Mouse (Mus musculus) B cell, adult 2 months (primary cell): ENCODE results near the gene Asb8.

Experiments
- DNase-seq, 2 experiments: peaks; one replicate each; pipeline ENCODE4 v3.0.0; 2022

Gene Asb8

DNA sequence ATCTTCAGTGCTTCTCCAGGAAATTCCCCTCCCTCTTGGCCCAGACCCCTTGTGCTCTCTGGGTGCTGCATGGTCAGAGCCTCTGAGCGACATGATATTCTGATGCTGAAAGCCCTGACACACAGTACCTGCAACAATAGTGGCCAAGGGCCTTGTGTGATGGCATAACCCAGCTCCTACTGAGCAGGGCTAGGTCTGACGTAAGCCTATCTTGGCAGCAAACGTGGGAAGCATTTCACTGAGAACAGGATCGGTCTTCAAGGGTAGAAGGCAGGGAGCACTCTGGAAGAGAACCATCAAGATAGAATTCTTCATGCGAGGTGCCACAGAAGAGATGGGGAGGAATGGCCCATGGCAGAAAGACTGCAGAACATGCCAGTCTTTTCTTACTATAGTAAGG is at the start of gene Asb8:
TSS of gene Asb8 (minus strand) at position 101 of the 400 bp plus-strand sequence.
- no peak for DNase-seq

DNA sequence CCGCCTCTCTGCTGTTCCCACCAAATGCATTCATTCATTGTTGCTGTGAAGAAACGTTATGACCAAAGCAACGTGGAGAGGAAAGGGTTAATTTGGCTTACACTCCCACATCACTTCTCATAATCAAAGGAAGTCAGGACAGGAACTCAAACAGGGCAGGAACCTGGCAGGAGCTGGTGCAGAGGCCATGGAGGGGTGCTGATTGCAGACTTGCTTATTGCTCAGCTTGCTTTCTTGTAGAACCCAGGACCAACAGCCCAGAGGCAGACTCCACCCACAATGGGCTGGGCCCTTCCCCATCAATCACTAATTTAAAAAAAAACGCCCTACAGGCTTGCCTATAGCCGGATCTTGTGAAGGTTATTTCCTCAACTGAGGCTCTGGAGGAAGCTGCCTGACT is 48.7 kb upstream of the Asb8 start:
- no peak for DNase-seq

DNA sequence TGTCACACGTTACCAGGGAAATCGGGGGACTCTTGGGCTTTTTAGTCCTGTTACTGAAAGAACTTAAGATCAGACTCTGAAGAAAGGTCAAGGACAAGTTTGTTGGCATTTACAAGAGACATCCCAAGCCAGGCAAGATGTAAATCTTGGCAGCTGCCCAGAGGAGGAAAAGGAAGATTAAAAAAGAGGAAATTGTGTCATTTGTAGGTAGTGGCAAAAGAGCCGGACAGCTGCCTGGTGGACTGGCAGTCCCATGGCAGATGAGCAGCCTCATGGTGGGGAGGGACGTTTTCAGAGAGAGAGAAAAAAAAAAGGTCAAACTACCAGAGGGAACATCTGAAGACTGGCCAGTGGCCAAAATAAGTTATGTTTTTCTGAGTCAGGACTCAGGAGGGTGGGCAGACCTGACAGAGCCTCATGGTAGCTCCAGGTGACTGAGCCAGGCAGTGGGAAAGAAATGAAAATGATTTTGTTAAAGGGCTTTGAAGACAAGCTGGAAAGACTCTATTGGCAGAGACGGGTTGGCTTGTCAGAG is 48.0 kb upstream of the Asb8 start:
- no peak for DNase-seq

DNA sequence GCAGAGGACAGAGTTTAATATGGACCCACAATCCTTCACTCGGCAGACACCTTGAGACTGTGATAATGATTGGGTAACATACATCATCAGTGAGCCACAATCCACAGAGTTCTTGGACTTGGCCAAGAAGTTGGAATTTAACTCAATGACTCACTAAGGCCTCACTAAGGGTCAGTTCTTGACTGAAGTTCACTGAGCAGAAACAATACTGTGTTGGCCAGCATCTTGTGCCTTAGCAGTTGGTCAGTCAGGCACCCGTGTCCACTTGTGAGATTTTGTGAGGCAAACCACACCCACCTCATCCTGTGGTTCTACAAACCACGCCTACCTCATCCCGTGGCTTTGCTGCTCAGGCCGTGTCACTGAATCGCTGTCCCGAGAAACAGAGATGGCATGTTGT is 44.3 kb upstream of the Asb8 start:
- no peak for DNase-seq

DNA sequence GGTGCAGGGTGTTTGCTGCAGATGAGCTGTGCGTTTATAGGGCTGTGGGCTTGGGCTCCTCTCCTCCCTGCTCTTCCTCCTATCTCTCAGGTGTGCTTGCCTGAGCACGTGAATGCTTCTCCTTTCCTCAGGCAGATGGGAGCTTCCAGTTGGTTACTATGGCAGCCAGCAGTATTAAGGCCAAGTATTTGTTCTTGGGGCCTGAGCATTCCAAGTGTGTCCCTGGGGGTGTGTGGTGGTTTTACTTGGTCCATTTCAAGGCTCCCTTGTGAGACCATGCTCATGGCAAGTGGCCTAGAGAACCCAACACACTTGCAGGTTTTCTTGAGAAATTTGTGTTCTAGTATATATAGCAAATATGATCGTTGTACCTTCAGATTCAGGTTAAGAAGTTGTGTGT is 30.0 kb upstream of the Asb8 start, which contains the start of gene Olfr288:
TSS of gene Olfr288 (minus strand) at position 101 of the 400 bp plus-strand sequence.
- no peak for DNase-seq

DNA sequence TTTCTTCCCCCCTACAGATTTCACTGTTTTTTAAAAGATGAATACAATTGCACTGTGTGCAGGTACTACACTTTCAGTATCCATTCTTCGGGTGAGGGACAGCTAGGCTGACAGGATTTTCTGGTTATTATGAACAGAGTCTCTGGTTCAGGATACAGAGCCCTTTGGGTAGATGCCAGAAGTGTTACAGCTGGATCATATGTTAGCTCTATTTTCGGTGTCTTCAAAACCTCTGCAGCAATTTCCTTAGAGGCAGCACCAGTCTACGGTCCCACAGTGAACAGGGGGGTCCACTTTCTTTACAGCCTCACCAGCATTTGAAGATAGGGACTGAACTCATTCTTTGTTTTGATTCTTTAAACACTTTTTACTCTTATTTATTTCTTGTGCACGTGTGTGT is 19.0 kb upstream of the Asb8 start:
- DNase-seq = no peak

DNA sequence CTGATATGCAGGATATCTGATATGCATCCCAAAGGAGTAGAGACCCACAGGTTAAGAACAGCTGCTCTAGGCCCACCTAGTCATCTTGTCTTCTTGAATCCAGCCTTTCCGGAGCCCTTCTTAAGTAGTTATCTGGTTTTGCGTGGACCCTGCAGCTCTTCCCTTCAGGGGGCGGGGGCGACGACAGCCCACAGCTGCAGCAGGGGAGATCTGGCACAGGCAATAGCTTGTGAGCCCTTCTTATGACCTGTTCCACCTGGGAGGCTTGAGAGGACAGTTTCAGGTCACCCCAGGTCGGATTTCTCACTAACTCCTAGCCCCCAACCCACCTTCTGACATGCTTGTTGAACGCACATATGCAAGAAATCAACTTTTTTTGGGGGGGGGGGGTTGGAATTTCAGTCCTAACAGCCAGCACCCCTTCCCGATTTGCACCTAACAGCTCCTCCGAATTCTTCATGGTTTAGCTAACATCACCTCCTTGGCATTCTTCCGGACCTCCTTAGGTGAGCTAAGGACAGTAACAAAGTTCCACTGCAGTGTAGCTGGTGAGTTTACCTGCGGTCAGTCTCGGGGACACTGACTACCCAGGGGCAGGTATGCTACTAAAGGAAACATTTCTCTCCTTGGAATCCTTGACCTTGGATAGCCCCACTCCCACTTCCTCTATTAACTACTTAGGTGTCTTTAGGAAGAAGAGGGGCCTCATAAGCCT is 16.6 kb upstream of the Asb8 start:
- no peak for DNase-seq

DNA sequence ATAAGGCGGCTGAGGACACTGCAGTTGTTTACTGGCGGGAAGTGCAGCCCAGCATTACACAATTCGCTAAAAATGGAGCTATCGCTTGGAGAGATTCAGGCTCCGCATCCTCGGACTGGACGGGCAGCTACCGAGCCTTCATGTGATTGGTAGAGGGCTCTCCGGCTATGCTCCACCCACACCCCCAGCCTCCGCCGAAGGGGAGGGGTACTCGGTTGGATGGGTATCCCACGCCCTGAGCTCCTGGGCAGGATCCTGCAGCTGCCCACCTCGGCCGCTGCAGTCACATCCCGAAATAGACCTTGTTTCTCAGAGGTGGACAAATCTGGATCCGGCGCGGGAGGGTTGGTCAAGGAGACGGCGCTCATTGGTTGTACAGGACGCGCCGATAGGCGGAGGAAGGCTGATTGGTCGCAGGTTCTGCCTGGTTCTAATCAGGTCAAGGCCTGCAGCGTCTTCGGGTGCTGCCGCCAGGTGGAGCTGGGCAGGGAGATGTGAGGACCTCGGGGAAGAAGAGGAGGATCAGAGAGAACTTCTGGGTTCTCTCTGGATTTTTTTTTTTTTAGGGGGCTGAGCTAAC is 15.8 kb upstream of the Asb8 start:
- DNase-seq = peak; percentile 78 to 80

DNA sequence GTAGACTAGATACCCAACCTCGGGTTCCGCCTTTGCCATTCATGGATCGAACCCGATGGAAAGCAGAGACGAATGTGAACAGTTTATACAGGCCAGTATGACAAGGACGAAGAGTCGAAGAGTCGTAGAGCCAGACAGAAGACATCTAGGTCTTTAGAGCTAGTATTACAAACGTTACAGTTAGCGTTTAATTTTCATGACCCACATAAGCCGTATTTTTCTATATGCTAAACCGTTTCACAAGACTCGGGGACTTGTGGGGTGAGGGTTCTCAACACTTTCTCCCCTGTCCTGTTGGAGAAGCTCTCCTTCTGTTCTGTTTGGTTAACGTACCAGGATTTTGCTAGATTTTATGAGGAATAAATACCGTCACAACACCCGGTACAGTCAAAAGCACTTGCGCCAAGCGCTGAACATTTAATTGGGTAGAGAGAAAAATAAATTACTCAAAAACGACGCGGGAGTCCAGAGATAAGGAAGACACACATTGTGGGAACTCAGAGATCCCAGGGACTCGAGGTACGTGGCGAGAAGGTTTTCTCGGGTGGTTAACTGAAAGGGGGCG is 15.2 kb upstream of the Asb8 start:
- no peak for DNase-seq

DNA sequence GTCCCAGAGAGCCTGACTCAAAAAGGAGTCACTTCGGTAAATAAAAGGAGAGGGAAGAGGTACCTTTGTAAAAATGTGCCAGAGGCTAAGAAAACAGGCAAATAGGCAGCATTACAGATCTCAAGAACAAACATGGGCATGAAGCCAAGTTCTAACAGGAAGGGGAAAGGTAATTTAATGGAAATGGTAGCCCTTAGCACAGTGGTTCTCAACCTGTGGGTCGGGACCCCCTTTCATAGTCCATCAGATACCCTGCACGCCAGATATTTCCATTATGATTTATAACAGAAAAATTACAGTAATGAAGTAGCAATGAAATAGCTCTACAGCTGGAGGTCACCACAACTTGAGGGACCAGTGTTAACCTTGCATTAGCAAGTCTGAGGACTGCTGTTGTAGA is 11.9 kb upstream of the Asb8 start:
- DNase-seq = no peak

DNA sequence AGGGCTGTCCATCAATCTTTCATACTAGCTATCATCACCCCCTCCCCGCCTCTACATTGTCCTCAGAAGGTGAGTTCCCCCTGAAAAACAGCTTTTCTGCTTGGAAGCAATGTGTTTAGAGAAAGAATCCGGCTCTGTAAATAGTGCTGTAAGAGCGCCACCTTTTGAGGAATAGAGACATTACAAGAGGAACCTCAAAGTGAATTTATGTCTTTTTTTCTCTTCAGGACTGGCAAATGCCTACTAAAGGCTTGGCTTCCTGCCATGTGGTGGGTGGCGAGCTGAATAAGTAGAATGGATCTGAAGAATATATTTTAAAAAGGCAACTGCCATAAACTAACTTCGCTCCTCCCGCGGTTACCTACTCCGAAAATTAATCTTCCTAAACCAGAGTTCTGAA is 8.4 kb upstream of the Asb8 start:
- DNase-seq = peak; percentile 34 to 38

DNA sequence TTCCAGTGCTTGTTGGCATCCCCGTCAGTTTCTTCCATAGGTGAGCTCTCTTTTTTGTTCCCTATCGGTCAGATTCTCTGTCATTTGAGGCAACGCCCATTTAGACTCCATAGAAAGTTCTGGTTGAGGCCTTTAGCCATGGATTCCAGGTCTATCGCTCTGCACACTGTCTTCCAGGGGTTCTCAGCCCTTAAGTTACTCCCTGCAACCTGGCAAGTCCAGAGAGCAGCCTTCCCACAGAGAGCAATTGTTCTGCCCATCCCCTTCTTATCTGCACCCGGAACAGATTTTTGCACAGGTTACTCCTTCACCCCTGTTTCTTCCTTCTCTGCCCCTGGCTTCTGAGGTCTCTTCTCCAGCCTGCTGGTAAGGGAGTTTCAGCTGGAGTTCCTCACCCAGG is 6.7 kb upstream of the Asb8 start:
- DNase-seq = no peak

DNA sequence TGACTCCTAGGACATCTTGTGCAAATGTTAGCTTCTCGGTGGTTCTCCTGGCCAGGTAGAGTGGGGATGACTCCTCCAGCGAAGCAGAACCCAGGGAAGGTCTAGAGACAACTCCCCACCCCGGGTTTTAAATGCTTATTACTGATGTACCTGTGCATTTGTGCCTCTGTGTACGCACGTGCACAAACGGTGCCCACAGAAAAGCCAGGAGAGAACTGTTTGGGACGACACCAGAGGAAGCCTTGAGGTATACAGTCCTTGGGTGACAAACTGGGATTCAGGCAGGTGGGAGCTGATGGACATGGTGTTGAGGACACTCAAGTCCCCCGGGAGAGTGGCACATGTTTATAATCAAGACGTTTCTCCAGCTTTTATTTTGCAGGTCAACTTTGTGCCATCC is 5.5 kb upstream of the Asb8 start:
- DNase-seq = no peak

DNA sequence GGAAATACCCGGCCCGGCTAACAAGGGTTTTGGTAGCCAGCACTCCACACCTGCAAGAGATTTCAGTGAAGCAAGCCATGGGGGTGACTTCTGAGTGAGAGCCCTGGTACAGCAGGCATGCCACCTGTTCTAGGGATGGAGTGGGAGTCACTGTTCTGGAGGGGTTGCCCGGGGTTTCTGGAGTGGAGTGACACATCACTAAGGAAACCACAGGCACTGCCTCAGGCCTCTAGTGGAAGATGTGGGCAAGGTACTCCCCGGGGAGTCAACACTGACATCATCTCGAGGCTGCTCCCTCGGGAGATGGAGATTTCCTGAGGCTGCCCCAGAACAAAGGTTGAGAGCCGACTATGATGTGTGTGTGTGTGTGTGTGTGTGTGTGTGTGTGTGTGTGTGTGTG is 4.9 kb upstream of the Asb8 start:
- DNase-seq = peak; percentile 59 to 66

DNA sequence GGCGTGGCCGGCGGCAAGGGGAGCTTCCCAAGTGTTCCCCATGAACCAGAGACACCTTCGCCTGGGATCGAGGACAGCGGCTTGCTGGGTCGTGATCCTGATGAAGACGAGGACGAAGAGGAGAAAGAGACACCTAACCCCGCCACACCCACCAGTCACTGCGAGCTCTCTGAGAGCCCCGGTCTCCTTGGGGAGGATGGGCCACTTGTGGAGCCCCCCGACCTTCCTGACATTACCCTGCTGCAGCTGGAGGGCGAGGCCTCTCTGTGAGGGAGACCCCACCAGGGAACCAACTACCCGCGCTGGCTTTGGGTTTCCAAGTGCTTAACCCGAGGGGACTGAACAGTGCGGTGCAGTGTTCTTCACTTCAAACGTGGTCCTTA is 3.2 kb upstream of the Asb8 start:
- DNase-seq = no peak

DNA sequence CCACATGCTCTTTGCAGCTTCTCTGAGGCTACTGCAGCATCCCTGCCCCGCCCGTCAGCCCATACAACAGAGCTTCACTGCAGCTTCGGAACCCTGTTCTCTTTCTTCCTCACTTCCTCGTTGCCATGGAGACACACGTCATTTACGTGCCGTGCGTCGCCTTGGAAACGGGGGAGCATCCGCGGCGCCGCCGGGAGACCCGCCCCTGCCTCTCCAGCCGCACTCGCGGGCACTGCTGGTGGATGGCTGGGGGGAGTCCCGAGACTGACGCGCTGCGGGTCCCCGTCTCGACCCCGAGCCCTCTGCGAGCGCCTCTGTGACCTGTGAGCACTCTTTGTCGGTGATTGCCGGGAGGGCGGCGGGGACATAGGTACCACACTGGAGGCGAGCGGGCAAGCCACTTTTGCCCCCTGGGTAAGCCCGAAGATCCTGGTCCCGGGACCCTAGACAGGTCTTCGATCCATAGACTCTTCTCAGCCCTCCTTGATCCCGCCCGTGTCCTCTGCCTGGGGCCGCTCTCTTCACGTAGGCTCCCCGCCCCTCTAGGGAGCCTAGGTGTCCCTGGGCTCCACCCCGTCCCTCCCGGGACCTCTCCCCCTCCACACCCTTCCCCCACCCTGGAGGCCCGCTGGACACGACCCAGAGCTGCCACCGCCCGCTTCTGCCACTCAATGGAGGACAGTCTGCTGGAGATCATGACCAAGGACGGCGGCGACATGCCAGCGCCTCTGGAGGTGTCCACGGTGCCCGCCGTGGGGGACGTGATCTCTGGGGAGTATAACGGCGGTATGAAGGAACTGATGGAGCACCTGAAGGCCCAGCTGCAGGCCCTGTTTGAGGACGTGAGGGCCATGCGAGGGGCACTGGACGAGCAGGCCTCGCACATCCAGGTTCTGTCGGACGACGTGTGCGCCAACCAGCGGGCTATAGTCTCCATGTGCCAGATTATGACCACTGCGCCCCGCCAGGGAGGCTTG is 2.5 kb upstream of the Asb8 start:
- peak; percentile 78 to 80 for DNase-seq

DNA sequence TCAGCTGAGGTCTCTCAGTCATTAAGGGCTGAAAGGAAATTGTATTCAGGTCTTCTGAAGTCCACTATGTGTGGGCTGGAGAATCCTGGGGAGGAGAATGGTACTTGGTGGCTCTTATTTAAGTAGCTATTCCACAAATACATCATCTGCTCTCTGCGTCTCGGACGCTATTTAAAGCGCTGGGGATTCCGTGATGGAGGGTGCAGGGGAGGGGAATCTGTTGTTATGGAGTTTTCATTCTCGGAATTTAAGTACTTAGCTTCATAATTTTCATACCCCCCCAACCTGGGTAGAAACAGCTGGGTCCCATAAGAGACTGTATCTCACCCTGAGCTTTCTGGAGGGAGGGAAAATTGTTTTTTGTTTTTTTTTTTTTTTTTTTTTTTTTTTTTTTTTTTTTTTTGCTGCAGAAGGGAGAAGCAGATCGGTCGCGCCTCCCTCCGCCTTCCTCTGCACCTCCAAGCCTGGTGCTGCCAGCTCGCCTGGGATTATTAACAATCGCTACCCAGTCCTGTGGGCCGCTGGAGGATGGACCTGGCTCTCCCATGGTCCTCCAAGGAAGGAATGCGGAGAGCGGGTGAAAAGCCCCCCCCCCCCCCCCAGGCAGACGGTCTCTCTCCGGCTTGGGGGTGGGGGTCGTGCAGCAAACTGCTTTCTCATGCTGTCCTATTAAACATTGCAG is 1.7 kb upstream of the Asb8 start, which contains the start of gene Ccdc184:
TSS of gene Ccdc184 (plus strand) at position 196 of the 682 bp plus-strand sequence.
- DNase-seq = no peak

DNA sequence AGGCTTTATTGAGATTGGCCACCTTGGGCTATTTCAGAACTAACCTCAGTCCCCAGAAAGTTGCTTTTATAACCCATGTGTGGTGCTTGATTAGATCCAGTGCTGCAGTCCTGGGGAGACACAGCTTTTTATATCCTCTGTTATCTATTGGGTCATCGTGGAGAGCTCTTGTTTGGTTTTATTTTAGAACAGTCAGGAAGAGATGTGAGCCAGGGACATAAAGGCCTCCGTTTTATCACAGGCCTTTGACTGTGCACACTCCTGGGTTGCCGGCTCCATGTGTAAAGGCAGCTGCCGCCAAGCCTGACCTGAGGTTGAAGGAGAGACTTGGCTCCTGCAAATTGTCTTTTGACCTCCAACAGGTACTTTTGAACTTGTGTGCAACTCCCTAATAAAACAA is 2.9 kb downstream of the Asb8 start:
- DNase-seq = no peak

DNA sequence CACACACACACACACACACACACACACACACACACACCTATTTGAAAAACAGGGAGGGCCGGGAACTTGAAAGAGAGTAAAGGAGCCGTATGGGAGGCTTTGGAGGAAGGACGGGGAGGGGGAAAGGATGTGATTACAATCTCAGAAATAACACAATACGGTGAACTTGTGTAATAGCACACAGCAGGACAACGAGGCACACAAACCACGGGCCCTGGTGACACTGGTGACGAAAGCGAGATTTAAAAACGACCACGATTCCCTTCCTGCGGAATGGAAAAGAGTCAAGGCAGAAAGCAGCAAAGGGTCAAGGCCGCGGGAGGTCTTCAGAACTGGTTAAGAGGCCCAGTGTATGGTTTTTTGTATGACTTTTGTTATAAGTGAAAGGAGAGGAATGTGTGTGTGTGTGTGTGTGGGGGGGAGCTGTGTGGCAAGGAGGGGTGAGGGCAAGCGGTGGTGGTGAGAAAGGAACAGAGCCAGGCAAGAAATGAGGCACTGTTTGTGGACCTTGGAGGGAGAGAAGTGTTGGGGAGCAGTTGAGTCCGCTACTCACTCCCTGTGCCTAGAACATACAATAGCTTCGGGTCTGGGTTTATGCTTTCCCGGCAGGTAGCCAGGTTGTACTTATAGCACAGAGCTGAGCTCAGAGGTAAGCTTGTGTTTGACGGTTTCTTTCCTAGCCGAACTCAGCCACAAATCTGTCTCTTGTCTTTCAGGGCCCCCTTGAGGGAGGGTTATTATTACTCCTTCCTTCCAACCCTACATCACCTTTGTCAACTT is 4.2 kb downstream of the Asb8 start:
- DNase-seq = no peak

DNA sequence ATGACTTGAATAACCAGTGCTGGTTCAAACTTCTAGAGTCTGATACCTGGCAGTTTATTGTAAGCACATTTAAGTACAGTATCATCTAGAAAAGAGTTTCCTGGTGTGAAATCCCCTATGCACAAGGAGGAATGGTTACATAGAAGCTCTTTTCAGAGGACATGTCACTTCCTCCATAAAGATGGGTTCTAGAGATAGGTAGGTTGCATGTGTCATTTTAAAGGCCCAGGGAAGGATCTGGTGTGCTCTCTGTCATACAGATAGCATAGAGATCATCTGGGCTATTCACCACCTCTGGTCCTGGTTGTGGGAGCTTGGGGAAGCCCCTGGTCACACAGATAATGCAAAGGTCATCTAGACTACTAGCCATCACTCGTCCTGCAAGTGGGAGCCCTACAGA is 8.2 kb downstream of the Asb8 start:
- DNase-seq = no peak

DNA sequence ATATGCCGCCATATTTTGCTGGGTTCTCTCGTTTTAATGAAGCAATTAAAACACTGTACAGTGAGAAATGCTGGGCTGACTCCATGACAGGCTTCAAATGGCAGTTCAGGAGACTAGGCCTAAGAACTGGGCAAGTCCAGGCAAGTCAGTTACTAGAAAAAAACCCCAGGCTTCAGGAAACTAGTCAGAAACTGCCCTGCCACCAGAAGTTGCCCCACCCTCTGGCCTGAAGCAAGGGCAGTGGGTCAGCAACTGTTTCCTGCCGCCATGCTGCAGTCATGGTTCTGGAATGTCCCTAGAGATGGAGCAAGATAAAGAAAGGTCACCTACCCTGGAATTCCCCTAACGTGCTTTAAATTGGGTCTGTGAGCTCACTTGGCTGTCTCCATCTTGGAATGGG is 9.5 kb downstream of the Asb8 start:
- DNase-seq = no peak

DNA sequence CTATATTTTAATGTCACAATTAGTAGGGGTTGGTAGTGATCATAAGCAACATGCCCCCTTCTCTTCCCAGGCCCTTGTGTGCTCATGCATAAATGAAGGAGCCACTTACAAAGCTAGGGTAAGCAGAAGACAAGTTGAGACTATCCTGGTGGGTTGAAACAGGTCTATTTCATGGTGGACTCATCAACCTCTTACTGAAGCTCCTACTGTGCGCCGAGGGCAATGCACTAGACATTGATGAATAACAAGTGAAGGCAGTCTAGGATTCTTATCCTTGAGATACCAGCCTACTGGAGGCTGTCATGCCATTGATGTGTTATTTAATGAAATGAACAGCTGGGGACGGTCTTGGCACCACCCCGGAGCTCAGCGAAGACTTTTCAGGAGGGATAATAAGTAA is 10.2 kb downstream of the Asb8 start:
- no peak for DNase-seq
